19 mouse cellular contexts compared by ENCODE assay signal in the genomic region with DNA sequence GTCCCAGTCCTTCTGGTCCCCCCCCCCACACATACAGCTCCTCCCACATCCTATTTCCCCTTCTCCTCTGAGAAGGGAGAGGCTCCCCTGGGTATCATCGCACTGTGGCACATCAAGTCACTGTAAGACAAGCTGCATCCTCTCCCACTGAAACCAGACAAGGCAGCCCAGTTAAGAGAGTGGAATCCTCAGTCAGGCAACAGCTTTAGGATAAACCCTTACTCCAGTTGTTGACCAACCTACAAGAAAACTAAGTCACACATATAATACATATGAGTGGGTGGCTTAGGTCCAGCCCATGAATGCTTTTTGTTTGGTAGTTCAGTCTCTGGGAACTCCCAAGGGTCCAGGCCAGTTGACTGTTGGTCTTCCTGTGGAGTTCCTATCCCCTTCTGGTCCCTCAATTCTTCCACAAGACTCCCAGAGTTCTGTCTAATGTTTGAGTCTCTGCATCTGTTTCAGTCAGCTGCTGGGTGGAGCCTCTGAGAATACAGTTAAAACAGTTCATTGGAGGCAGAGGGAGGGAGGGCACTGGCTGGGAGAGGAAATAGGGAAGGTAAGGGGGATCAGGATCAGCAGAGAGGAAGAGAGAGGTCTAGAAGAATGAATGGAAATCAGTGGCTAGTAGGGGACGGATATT.
DNase-seq lines count a peak whose midpoint lies in the region; ATAC-seq lines count a peak whose summit lies in the region.
"Had no signal": no experiment of that assay in that cellular context is flagged by ENCODE, and none has a peak within 500 bp of the region (broad histone marks: within the 10 kb centered on the region; RNA-seq: fewer than 3 reads in every experiment).

No protein-coding gene starts in this region.

- no peak overlapping the region for H3K9ac ChIP-seq in heart, embryonic 12.5 days
- H3K9ac ChIP-seq in lung, embryonic 16.5 days (ENCODE audit: low read length): no peak overlapping the region
- H3K9ac ChIP-seq in midbrain, embryonic 13.5 days (replicated peaks): no peak overlapping the region
- H3K9ac ChIP-seq: hindbrain, embryonic 13.5 days; intestine, embryonic 15.5 days; limb, embryonic 12.5 days; liver, embryonic 14.5 days had no signal

- no peaks in the 10 kb centered on the region for H3K27me3 ChIP-seq in heart, embryonic 12.5 days (replicated peaks)
- H3K27me3 ChIP-seq in lung, embryonic 16.5 days (ENCODE audit: control insufficient read depth, insufficient read depth, low read depth, low read length): no peaks in the 10 kb centered on the region
- no peaks in the 10 kb centered on the region for H3K27me3 ChIP-seq in midbrain, embryonic 13.5 days
- H3K27me3 ChIP-seq: hindbrain, embryonic 13.5 days; intestine, embryonic 15.5 days; limb, embryonic 12.5 days had no signal

- H3K27ac ChIP-seq in heart, embryonic 12.5 days (ENCODE audit: poor library complexity, severe bottlenecking): no peak overlapping the region
- H3K27ac ChIP-seq in lung, embryonic 16.5 days (ENCODE audit: low read length): no peak overlapping the region
- no peak overlapping the region for H3K27ac ChIP-seq in midbrain, embryonic 13.5 days
- H3K27ac ChIP-seq: embryonic facial prominence, embryonic 10.5 days; hindbrain, embryonic 13.5 days; intestine, embryonic 15.5 days; left cerebral cortex, adult 2 months; limb, embryonic 12.5 days; liver, embryonic 14.5 days had no signal

- H3K4me1 ChIP-seq in heart, embryonic 12.5 days (replicated peaks): no peaks in the 10 kb centered on the region
- H3K4me1 ChIP-seq in lung, embryonic 16.5 days (replicated peaks; ENCODE audit: control insufficient read depth, insufficient read depth, low read length): no peaks in the 10 kb centered on the region
- no peaks in the 10 kb centered on the region for H3K4me1 ChIP-seq in midbrain, embryonic 13.5 days (replicated peaks)
- H3K4me1 ChIP-seq: hindbrain, embryonic 13.5 days; intestine, embryonic 15.5 days; limb, embryonic 12.5 days had no signal

- peak; percentile 62 for DNase-seq in heart, adult 8-10 months (ENCODE audit: low spot score)
- no peak for DNase-seq in lung, postnatal 4 days
- peak; percentile 18 to 25 for DNase-seq in heart, postnatal 14 days
- no peak for DNase-seq in urinary bladder, adult 2 months (ENCODE audit: low spot score)
- DNase-seq: adrenal gland, postnatal 14 days; cerebellum, adult 2 months; spleen, adult 18-20 months; thymus, adult 18-20 months had no signal

- H3K4me3 ChIP-seq in heart, embryonic 12.5 days: no peak overlapping the region
- H3K4me3 ChIP-seq in lung, embryonic 16.5 days (ENCODE audit: low read length): no peak overlapping the region
- no peak overlapping the region for H3K4me3 ChIP-seq in midbrain, embryonic 13.5 days (replicated peaks)
- H3K4me3 ChIP-seq: embryonic facial prominence, embryonic 10.5 days; hindbrain, embryonic 13.5 days; intestine, embryonic 15.5 days; left cerebral cortex, adult 2 months; limb, embryonic 12.5 days had no signal

- H3K4me2 ChIP-seq in heart, embryonic 12.5 days: no peak overlapping the region
- H3K4me2 ChIP-seq in lung, embryonic 16.5 days (ENCODE audit: low read depth, low read length): no peak overlapping the region
- H3K4me2 ChIP-seq in midbrain, embryonic 13.5 days (replicated peaks): no peak overlapping the region
- H3K4me2 ChIP-seq: hindbrain, embryonic 13.5 days; intestine, embryonic 15.5 days; limb, embryonic 12.5 days had no signal

- H3K9me3 ChIP-seq in heart, embryonic 12.5 days (replicated peaks): peaks cover 4% of the 10 kb centered on the region; the same call in 1 of the 2 replicates
- H3K9me3 ChIP-seq in lung, embryonic 16.5 days (ENCODE audit: control insufficient read depth, low read length): peaks cover 3% of the 10 kb centered on the region; the same call in 1 of the 2 replicates
- no peaks in the 10 kb centered on the region for H3K9me3 ChIP-seq in midbrain, embryonic 13.5 days
- H3K9me3 ChIP-seq: embryonic facial prominence, embryonic 10.5 days; hindbrain, embryonic 13.5 days; intestine, embryonic 15.5 days; limb, embryonic 12.5 days had no signal

- no peaks in the 10 kb centered on the region for H3K36me3 ChIP-seq in heart, embryonic 12.5 days
- H3K36me3 ChIP-seq in lung, embryonic 16.5 days (ENCODE audit: control insufficient read depth, insufficient read depth, low read length): no peaks in the 10 kb centered on the region
- H3K36me3 ChIP-seq in midbrain, embryonic 13.5 days: no peaks in the 10 kb centered on the region
- H3K36me3 ChIP-seq: embryonic facial prominence, embryonic 10.5 days; hindbrain, embryonic 13.5 days; intestine, embryonic 15.5 days; limb, embryonic 12.5 days had no signal

- no peak for ATAC-seq in heart, embryonic 12.5 days (ENCODE audit: insufficient number of reproducible peaks, low FRiP score)
- peak; percentile 68; the same call in 1 of the 2 replicates for ATAC-seq in lung, embryonic 16.5 days (ENCODE audit: low read depth)
- ATAC-seq in midbrain, embryonic 13.5 days: no peak
- ATAC-seq: forebrain, embryonic 14.5 days; intestine, embryonic 15.5 days; midbrain, embryonic 16.5 days had no signal

- 60% methylated on average over 2 of the region's 2 CpGs for WGBS in heart, embryonic 12.5 days
- WGBS in lung, embryonic 16.5 days: 67% methylated on average over 2 of the region's 2 CpGs
- WGBS in midbrain, embryonic 13.5 days: 88% methylated on average over 2 of the region's 2 CpGs

- intact Hi-C loops in heart, postnatal 14 days (cut with DNase I): loop anchor here (5.0 kb wide), 1 partner anchor 283 kb away; no protein-coding TSS in a partner anchor

Comparison
In these comparisons a context has a peak if more than half of its experiments do, and no peak if none do; other contexts are left out.
1. DNase-seq: peak in heart, adult 8-10 months (single experiment) and heart, postnatal 14 days (2 of 2); none in lung, postnatal 4 days (0 of 2) and urinary bladder, adult 2 months (single experiment).